Mouse (Mus musculus): ENCODE results near the gene Anxa1.

Anxa1 gene

DNA sequence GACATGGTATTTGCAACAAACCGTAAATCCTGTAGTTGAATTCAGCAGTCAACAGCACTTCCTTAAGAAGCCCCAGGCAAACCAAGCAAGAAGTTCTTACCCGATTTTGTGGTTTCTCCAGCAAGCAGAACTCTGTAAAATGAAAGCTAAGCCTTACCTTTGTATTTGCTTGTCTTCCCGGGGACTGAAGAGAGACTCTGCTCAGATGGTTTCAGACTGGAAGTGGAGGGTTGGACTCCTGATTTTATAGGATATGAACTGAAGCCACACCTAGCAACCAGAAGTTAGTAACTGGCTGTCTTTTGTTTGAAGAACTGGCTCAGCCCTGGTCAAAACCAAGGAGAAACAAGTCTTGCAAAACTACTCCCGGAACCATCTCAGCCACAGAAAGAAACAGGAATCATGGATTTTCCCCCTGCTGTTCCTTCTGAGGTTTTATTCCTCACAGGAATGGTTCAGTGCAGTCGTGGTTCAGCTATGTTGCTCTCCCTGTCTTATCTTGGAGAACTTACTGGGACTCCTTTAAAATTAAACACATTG lies at the start of gene Anxa1:
TSS of gene Anxa1 (minus strand) at position 490 of the 540 bp plus-strand sequence.
- 68% methylated on average over 5 of the region's 5 CpGs for WGBS

DNA sequence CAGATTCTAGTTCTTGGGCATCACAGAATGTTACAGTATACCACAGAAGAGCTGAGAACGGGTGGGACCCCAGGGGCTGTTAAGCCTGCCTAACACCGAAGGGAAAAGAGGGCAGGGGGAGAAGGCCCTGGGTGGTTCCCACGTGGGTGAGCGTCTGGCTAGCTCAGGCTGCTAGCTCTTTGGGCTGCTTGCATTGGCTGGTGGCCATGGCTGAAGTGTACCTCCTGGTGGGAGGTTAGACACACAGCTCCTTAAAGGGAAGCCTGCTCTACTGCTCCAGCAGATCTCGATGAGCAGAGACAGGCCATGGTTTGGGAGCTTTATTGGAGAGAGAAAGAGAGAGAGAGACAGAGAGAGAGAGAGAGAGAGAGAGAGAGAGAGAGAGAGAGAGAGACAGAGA lies 46.3 kb upstream of the Anxa1 start:
- 61% methylated on average over 5 of the region's 5 CpGs for WGBS

DNA sequence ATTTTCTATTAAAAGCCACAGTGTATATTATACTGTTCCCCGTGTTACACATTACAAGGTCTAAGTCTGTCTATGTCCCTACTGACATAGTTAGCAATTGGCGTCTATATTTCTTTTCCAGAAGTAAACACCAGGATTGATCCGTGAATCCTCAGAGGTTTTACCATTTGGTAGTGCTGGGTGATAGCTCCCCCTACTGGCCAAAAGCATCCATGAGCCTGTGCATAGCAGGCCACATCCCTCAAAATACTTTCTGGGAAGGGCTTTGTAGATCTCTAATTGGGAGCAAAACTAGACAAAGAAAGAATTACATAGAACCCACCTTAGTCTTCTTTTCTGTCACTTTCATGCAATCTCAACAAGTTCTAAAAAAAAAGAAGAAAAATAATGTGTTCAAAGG lies 43.8 kb upstream of the Anxa1 start:
- 26% methylated on average over 3 of the region's 3 CpGs for WGBS

DNA sequence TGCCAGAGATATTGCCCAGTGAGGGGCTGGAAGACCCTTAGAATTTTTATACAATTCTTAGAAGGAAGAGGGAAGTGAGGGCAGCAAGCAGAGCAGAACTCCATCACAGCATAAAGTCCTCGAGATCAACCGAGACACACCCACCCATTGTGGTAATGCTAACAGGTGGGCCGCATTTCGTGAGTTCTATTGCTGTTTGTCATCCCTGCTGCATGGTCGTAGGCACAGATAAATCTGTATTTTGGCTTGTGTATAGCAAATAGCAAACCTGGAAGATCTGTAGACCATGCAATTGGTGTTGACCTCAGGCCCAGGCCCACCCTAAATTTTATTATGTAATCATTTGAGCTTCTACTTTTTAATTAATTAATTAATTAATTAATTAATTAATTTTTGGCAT lies 43.2 kb upstream of the Anxa1 start:
- WGBS = 85% methylated on average over 5 of the region's 5 CpGs

DNA sequence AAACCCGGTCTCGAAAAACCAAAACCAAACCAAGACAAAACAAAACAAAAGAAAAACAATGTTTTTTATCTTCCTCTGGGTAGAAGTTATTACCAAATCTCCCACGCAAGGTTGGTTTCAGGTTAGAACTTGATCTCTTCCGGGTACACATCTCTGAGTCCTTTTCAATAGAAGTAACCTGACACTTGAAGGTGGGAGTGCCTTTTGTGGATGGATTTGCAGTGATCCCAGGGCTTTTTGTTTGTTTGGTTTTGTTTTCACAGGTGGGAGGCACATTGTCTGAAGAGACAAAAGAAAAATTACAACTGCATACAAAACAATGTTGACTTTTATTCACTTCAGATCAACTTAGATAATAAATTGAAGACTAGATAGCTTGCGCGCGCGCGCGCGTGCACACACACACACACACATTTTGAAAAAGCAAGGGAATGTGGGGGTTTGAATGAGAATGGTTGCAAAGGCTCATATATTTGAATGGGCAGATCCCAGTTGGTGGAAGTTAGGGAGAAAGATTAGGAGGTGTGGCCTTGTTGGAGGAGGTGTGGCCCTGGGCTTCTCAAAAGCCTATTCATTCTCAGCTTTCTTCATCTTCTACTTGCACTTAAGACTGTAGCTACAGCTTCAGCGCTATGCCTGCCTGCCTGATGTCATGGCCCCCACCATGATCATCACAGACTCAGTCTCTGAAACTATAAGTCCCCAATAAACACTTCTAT lies 35.9 kb upstream of the Anxa1 start:
- WGBS = 83% methylated on average over 12 of the region's 12 CpGs

DNA sequence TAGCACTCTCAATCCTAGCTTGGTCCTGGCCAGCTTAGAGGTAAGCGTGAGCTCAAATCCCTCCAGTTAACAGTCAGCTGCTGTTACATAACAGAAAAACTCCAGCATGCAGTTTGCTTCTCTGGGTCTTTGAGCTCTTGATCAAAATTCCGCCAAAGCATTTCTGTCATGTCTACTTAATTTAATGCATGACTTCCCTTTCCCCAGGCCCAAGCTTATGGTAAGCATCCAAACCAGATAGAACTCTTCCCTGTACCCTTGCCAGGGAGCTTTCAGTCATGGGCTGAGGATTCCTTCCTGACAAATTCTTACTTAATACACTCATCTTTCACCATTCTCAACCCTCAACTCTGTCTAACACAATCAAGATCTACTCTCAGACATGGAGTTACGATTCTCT lies 20.5 kb upstream of the Anxa1 start:
- WGBS = 91% methylated on average over 3 of the region's 3 CpGs

DNA sequence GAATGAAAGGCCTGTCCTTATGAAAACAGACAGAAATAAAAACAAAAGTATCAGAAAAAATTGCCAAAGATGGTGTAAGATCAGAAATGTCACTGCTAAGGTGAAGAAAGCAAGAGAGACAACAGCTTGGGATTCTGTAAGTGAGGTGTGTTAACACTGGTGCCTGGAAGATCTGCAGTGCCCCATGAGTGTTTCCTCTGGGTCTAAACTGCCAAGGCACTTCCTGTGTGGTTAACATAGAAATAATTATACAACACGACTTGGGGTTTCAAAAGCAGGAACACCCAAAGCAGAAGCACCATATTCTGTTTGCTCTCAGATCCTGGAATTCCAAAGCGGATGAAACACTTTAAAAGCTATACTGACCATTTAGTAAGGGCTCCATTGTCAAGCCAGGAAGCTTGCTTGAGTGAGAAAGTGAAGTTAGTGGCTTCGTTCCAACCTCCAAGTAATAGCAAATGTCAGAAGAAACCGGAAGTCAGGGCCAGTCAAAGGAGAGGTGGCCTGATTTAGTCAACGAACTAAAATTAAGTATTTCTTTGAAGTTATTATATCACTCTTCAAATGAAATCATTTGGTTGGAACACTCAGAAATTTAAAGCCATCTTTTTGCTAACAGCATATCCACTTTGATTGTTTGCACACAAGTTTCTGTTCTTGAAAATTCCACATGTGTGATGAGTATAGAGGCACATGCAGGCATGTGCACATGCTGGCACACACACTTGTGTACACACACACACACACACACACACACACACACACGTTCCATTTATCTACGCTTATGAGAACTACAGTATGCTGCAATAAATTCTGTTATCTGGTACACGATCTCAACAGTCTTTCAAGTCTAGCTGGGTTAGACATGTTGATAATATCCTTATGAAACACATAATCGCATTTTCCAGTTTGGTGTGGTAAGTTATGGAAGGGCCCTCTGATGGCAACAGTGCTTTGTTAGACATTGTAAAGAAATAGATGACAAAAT lies 19.1 kb upstream of the Anxa1 start:
- 69% methylated on average over 9 of the region's 9 CpGs for WGBS

DNA sequence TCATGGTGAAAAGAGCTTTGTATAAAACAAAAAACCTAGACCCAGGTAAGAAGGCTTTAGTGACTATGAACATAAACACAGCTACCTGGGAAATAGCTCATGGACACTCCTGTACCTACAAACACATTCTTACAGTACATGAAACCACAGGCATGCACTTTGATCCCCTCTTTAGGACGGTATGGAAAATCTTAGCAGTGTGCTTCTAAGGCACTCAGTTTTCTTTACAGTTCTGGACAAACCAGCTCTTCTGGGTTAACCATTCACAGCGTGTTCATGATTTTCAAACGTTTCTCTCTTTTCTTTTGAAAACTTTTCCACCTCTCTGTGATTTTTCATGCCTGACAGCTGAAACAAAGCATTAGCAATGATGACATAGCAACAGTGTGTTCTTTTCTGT lies 15.7 kb upstream of the Anxa1 start:
- WGBS = 73% methylated on average over 3 of the region's 3 CpGs

DNA sequence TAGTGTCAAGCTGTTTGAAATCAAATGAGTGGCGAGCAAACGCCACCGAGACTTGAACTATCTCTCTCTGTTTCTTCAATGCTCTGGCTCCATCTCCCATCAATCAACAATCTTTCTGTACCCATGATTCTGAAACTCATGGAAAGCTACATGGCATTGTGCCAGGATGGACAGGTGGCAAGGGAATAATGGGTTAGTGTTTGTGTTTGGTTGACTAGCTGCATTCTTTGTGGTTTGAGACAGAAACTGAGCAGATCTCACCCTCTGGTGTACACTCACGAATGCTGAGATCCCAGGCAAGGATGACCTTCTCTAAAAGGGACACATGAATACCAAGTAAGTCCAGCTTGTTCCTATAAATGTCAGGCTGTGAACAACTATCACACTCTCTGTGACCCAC lies 14.3 kb upstream of the Anxa1 start:
- WGBS = 66% methylated on average over 4 of the region's 4 CpGs

DNA sequence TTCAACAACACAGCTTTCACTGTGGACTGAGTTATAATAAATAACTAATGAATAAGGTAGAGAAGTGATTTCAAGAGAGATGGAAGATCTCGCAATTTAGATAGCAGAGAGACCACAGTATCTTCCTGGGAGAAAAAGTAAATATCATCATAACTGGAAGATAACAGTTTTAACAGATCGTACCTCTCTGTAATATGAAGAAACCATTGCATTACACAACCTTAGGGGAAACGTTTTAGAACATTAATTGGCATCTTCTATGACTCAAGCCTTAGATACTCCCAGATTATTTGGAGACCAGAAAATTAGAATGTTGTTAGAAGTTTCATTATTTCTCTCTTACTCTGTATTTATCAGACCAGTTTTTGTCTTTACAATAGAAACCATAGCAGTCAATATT lies 13.0 kb upstream of the Anxa1 start:
- WGBS = 89% methylated on average over 3 of the region's 3 CpGs

DNA sequence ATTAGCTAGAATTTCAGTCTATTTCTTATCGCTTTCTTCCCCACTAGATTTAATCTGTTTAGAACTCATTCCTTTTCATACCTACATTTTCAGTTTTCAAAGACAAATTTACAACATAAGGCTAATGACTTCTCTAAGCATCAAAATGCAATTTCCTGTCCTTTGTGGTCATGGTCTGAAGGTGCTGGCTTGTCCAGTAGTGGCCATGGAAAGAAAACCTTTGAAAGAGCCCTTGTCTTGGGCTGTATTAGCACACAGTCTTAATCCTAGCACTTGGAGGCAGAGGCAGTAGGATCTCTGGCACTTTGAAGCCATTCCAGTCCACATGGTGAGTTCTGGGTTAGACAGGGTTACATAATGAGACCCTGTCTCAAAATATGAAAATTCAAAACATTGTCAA lies 12.5 kb upstream of the Anxa1 start:
- 96% methylated on average over 1 of the region's 1 CpGs for WGBS

DNA sequence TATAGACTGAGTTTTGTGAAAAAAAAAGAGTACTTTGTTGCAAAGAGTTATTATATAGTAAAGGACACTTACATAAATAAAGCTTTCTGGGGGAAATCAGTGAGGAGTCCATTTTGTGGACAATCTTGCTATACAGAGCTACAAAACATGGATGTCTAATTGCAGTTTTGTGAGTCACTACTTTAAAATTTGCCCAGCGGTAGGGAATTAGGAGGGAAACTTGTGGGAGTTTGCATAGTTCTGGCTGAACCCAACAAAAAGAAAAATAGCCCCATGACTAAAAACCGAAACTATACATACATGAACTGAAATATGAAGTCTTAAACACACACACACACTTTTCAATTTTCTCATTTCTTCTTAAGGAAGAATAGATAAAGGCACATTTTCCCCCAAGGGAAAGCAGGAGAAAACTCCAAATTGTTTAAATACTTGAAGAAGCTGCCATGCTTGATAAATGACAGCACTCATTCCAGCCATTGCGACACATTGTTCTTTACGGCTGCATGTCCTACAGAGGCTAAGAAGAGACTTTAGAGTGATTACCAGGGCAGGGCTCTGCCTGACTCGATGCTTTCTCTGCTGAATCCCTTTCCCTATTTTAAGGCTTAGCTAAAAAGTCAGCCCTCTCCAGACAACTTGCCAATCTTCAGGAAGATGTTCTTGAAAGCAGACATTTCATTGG lies 11.9 kb upstream of the Anxa1 start:
- whole genome bisulfite sequencing = 72% methylated on average over 5 of the region's 5 CpGs

DNA sequence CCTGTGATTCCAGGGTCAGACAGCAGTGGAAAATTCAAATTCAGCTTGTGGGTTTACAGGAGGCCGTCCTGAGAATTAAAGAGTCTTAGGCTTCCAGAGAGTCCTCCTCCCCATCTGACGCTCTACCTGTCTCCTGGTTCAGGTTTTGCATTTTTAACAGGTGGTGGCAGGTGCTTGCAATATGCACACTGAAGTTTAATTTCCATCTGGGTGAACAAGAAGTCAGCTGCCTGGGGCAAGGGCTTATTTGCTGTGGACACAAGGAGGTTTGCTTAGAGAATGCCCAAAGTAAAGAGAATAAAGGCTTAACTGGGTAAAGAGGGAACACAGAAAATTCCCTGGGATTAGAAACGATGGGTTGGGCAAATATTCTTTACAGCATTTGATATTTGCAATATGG lies 11.2 kb upstream of the Anxa1 start:
- 78% methylated on average over 3 of the region's 3 CpGs for WGBS

DNA sequence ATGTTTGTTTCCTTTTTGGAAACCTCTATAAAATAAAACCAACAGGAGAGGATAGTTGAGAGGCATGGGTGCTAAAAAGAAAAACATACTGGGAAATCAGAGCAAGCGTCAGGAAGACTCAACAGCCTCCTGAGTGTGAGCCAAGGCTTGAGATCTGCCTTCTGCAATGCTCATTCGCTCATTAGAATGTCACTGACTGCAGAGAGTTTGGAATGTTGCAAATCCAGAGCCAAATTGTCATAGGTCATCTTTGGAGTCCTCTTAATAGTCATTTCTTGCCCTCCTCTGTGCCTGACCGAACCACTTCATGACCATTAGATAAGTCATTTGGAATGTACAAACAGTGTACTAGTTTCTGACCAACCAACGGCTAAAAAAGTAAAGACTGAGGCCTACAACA lies 8.4 kb upstream of the Anxa1 start:
- 76% methylated on average over 4 of the region's 4 CpGs for WGBS

DNA sequence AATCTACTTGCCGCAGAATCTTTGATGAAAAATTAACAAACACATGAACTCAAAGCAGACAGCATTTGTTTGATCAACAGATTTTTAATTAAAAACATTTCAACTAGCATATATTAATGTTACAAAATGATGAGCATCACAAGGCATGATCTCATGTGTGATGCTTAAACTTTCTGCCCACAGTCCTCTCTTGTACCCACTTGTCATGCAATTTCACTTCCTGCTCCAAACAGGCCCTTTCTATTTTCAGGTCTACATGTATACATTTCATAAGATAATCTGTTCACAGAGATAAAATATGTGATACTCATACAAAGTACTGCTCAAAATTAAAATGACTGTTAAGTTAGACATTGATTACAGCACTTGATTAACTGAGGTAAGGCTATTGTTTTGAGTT lies 6.3 kb upstream of the Anxa1 start:
- 97% methylated on average over 1 of the region's 1 CpGs for WGBS

DNA sequence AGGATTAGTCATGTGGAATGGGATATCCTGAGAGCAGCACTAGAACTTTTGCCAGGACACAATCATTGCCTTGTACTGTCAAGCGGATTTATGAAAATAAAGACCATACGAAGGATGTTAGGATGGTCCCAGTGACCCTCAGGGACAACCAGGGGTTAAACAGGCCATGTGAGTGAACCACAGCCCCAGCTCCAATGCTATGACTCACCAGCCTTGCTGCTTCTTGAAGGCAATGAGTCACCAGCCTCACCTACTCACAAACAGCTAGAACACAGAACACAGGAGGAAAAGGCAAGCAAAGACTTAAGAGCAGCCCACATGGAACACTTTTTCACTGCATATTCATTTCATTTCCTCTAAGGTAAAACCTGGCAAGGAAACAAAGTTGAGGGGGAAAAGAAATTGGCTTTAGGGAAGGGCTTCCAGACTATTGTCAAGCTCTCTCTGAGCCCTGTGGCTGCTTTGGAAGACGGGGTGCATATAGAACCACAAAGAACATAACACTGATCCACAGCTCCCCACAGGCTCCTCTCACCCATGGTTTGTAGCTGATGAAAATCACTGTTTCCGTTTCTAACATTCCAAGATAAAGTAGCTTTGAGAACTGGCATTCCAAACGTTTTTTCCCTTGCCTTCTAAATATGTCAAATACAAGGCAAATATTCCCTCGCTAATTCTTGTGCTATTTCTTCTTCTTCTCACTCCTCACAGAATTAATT lies 3.0 kb upstream of the Anxa1 start:
- WGBS = 57% methylated on average over 6 of the region's 6 CpGs

DNA sequence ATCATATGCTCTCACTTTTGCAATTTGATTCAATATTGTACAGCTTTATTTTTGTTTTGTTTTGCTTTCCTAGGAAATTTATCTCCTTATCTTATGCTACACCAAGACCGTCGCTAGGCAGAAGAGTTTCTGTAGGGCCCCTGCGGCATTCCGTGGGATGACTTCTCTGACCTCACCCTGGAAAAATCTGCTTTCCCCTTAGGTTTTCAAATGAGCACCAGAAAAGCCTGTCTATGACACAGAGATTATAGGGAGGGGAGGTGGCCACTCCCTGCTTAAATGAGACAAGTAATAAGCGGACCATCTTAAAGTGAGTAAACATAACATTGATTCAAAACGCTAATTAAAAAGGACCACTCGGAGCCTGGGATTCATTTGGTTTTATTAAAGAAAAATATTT lies 1.0 kb downstream of the Anxa1 start:
- 83% methylated on average over 7 of the region's 7 CpGs for WGBS

DNA sequence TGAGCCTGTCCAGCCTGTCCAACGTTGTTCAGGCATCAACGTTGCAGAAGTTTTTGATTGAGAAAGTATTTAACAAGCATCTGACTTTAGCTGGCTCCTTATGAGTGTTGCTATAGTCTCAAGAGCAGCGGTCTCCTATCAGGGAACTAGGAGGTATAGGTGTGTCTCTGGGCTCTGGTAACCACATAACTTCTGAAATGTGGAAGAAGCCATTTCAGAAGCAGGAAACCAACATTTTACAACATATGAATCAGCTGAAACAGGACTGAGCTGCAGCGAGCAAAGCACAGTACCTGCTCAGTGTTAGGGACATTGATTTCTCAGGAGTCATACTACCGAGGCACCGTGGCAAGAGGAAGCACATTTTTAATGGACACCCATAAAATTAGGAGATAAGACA lies 1.5 kb downstream of the Anxa1 start:
- WGBS = 88% methylated on average over 6 of the region's 6 CpGs

DNA sequence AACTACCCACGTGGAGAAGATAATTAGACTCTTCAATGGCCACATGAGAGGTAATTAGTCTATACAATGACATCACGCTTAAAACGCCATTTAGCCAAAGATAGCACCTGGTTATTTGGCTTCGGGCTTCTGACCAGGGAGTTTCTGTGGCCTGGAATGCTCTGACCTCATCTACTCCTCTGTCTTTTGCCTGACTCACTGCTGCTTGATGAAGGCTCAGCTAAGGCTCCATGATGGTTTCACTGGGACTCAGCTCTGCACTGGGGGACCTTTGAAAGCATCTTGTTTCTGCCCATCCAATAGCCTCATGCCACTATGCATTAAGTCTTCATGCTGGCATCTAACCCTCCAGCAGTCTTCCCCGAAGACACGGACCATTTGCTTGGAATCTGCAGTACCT lies 2.5 kb downstream of the Anxa1 start:
- WGBS = 75% methylated on average over 6 of the region's 6 CpGs

DNA sequence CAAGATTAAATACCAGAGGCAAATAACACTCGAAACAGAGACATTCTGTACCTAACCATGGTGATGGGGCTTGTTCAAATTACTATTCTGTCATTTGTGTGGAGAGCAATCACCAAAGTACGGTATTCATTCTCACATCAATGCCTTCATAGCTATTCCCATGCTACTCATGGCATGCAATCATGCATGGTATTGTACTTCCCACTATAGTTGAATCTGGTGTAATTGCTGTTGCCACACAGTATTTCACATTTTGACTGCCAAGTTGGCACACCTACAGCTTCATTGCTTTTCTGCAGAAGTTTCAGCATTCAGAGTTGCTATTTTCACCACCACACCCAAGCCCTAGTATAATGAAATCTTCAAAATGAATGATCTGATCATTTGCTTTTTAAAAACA lies 4.4 kb downstream of the Anxa1 start:
- WGBS = 49% methylated on average over 2 of the region's 2 CpGs

DNA sequence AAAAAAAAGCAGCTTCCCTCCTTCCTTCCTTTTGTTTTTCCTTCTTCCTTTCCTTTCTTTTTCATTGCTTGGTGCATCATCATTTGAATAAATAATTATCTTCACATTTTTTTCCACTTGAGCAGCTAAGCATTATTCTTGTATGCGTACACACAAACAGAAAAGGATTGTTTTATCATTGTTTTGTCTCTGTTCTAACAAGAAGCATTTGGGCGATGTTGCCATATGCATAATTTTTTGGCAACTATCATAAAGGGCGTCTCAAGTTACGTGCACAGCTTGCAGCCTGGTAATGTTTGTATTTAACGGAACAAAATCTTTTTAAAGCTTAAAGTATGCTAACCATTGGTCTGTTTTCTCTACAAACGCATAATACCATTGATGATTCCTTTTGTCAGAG lies 5.1 kb downstream of the Anxa1 start:
- 42% methylated on average over 6 of the region's 6 CpGs for WGBS

Data from cerebral cortex, adult 2 months (tissue).